Mouse (Mus musculus) frontal cortex, adult (tissue): Measurements from ENCODE around the gene Pom121.

Experiments
- ATAC-seq: cut with Nextera tagmentation; 2 replicates; pipeline ENCODE4 v1.9.2; 2017; ENCODE audit warnings: mild to moderate bottlenecking, moderate library complexity, mixed read lengths; ENCODE audit not compliant: low TSS enrichment

Pom121 gene

GRCm38 (mm10) chr5:135394004-135394823 is at the start of gene Pom121:
Gene Pom121 (minus strand): TSS chr5:135394546.
- ATAC-seq = peak; percentile 95

- no peak for ATAC-seq
Measured at GRCm38 (mm10) chr5:135442430-135442829, 48.1 kb upstream of the Pom121 start.

- ATAC-seq = no peak
Measured at GRCm38 (mm10) chr5:135435039-135435438, 40.7 kb upstream of the Pom121 start.

GRCm38 (mm10) chr5:135433861-135434260 is 39.5 kb upstream of the Pom121 start:
- ATAC-seq = no peak

GRCm38 (mm10) chr5:135431111-135431510 is 36.8 kb upstream of the Pom121 start:
- no peak for ATAC-seq

- ATAC-seq = no peak
Measured at GRCm38 (mm10) chr5:135428786-135429185, 34.4 kb upstream of the Pom121 start.

GRCm38 (mm10) chr5:135410266-135410665 is 15.9 kb upstream of the Pom121 start:
- no peak for ATAC-seq

- no peak for ATAC-seq
Measured at GRCm38 (mm10) chr5:135408114-135408513, 13.8 kb upstream of the Pom121 start.

GRCm38 (mm10) chr5:135405437-135405836 is 11.1 kb upstream of the Pom121 start:
- no peak for ATAC-seq

- ATAC-seq = peak; percentile 92
Measured at GRCm38 (mm10) chr5:135404623-135405022, 10.3 kb upstream of the Pom121 start.

- ATAC-seq = peak; percentile 85
Measured at GRCm38 (mm10) chr5:135400244-135400643, 5.9 kb upstream of the Pom121 start.

GRCm38 (mm10) chr5:135399382-135399781 is 5.0 kb upstream of the Pom121 start:
- ATAC-seq = no peak

- ATAC-seq = no peak
Measured at GRCm38 (mm10) chr5:135395826-135396225, 1.5 kb upstream of the Pom121 start.

- ATAC-seq = peak; percentile 31; the same call in 1 of the 2 replicates
Measured at GRCm38 (mm10) chr5:135383771-135384170, 10.6 kb downstream of the Pom121 start.

GRCm38 (mm10) chr5:135382746-135383145 is 11.6 kb downstream of the Pom121 start:
- ATAC-seq = no peak

GRCm38 (mm10) chr5:135381356-135381925 is 12.9 kb downstream of the Pom121 start:
- ATAC-seq = no peak

- ATAC-seq = no peak
Measured at GRCm38 (mm10) chr5:135380681-135381080, 13.7 kb downstream of the Pom121 start.

- no peak for ATAC-seq
Measured at GRCm38 (mm10) chr5:135376341-135376740, 18.0 kb downstream of the Pom121 start.

- ATAC-seq = no peak
Measured at GRCm38 (mm10) chr5:135375167-135375566, 19.2 kb downstream of the Pom121 start.

GRCm38 (mm10) chr5:135373601-135374000 is 20.7 kb downstream of the Pom121 start:
- no peak for ATAC-seq

- no peak for ATAC-seq
Measured at GRCm38 (mm10) chr5:135371195-135371594, 23.2 kb downstream of the Pom121 start.

GRCm38 (mm10) chr5:135369787-135370654 is 24.3 kb downstream of the Pom121 start, which contains the start of gene Nsun5:
Gene Nsun5 (plus strand): TSS chr5:135369953.
- peak; percentile 77 for ATAC-seq
